Mouse (Mus musculus) heart, embryonic 14.5 days (tissue): ENCODE measurements around the gene Gm13030. TPM values are rescaled to one million over a fixed set of nuclear protein-coding genes. Genes with fewer than 3 reads are reported as not detected.
"Not testable (repeated sequence)": the region's sequence is repeated elsewhere in the genome, so short reads cannot be mapped to it uniquely, and the experiment has no call there.

ENCODE experiments used
- ATAC-seq: fragments of 200-750 bp; cut with Nextera tagmentation; 2 replicates; pipeline ENCODE4 v1.8.0; 2017; ENCODE audit warnings: low read depth, moderate TSS enrichment; ENCODE audit not compliant: insufficient number of reproducible peaks, insufficient read depth, low FRiP score
- H3K27ac ChIP-seq, 2 experiments: fragments of 200-500 bp in 1 of 2; fragments of 300-500 bp in 1 of 2; sonication (generic) in 1 of 2; replicated peaks in 1 of 2; 2 replicates each; pipeline ENCODE4 v1.5.1; 2012 to 2014; ENCODE audit warnings: low read depth in 2 of 2, low read length in 2 of 2, control low read depth in 1 of 2, mild to moderate bottlenecking in 1 of 2, mixed read lengths in 1 of 2; ENCODE audit not compliant: control insufficient read depth in 1 of 2, insufficient read depth in 1 of 2
- H3K27me3 ChIP-seq: fragments of 300-500 bp; sonication (generic); 2 replicates; pipeline ENCODE4 v1.6.1; 2014; ENCODE audit warnings: mild to moderate bottlenecking, low read length, control low read depth; ENCODE audit not compliant: control insufficient read depth, insufficient read depth
- H3K36me3 ChIP-seq: fragments of 300-500 bp; sonication (generic); 2 replicates; pipeline ENCODE4 v1.6.1; 2014; ENCODE audit warnings: mild to moderate bottlenecking, control low read depth, low read length, mixed read lengths; ENCODE audit not compliant: control insufficient read depth, insufficient read depth
- H3K4me1 ChIP-seq, 2 experiments: fragments of 200-500 bp in 1 of 2; fragments of 300-500 bp in 1 of 2; sonication (generic) in 1 of 2; 2 replicates each; pipeline ENCODE4 v1.6.1; 2012 to 2014; ENCODE audit warnings: low read length in 2 of 2, control low read depth in 1 of 2, mixed read lengths in 1 of 2; ENCODE audit not compliant: control insufficient read depth in 2 of 2, insufficient read depth in 2 of 2
- H3K4me2 ChIP-seq: fragments of 300-500 bp; sonication (generic); 2 replicates; pipeline ENCODE4 v1.6.1; 2014; ENCODE audit warnings: mild to moderate bottlenecking, low read length
- H3K4me3 ChIP-seq, 2 experiments: fragments of 200-500 bp in 1 of 2; fragments of 300-500 bp in 1 of 2; sonication (generic) in 1 of 2; 2 replicates each; pipeline ENCODE4 v1.5.1; 2012 to 2014; ENCODE audit warnings: low read length in 2 of 2, mild to moderate bottlenecking in 2 of 2, control low read depth in 1 of 2, low read depth in 1 of 2, moderate library complexity in 1 of 2; ENCODE audit not compliant: control insufficient read depth in 1 of 2, insufficient read depth in 1 of 2
- H3K9ac ChIP-seq: fragments of 300-500 bp; sonication (generic); 2 replicates; pipeline ENCODE4 v1.6.1; 2014; ENCODE audit warnings: mild to moderate bottlenecking, low read length
- H3K9me3 ChIP-seq: fragments of 300-500 bp; sonication (generic); 2 replicates; pipeline ENCODE4 v1.6.1; 2016; ENCODE audit warnings: low read length, control low read depth; ENCODE audit not compliant: control insufficient read depth
- WGBS: fragments of 180-500 bp; shearing (Covaris S2); extraction: QIAGEN DNeasy Blood & Tissue Kit; methylation state at CpG from one replicate; pipeline ENCODE4 v1.1.7; 2014; 5-methylcytosine and 5-hydroxymethylcytosine counted together
- polyA plus RNA-seq: library from polyadenylated mRNA; unstranded; fragments of >200 nt; fragmentation: Nextera tagmentation; extraction: Ambion mirVana; gene quantifications from 2 replicates; pipeline ENCODE4 v1.2.1, GENCODE M21; 2014

Gm13030 gene
- polyA plus RNA-seq, 1 experiment from 2014 or later: not detected

DNA sequence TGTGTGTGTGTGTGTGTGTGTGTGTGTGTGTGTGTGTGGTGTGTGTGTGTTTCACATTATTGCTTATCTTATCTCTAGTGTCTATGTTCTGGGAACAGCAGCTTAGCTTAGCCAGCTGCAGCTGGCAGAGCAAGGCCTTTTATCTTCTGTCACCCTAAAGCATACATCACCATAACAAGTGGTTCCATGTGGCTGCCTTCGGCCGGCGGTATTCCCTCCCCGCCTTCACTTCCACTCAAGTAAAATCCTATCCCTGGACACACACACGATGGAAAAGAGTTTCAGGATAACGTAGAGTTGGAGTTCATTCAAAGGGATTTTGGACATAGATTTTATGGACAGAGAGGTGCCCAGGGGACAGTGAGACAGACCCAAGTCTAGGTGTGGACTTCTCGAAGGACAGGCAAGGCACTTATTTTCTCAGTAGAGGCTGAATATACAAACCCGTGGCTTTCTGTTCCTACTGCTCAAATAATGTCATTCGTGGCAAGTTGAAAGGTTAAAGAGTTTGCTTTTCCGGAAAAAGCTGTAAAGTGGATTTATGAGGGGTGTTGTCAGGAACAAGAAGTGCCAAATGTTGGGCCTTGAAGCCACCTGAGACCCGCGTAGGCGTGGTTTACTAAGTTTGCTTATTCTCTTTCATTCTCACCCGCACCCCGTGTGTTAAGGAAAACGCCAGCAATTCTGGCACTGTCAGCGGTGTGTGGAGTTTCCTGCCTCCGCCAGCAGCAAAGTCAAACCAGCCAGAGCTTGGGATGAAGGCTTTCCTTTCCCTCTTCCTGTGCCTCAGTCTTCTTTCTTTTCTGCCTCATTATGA is 47.8 kb downstream of the Gm13030 start:
- no peak overlapping the region for H3K9ac ChIP-seq
- no peaks in the 10 kb centered on the region for H3K36me3 ChIP-seq
- H3K4me2 ChIP-seq: peak overlapping the region; percentile 18; the same call in 1 of the 2 replicates
- WGBS: 34% methylated on average over 18 of the region's 18 CpGs
- peak overlapping the region in 1 of 2 experiments; percentile 19; a peak in 1 of 4 replicates for H3K27ac ChIP-seq
- peaks cover 15% of the 10 kb centered on the region for H3K9me3 ChIP-seq
- ATAC-seq: no peak
- H3K4me1 ChIP-seq: peaks cover 4 to 8% of the 10 kb centered on the region in 2 experiments
- peaks cover 30% of the 10 kb centered on the region for H3K27me3 ChIP-seq
- no peak overlapping the region for H3K4me3 ChIP-seq

DNA sequence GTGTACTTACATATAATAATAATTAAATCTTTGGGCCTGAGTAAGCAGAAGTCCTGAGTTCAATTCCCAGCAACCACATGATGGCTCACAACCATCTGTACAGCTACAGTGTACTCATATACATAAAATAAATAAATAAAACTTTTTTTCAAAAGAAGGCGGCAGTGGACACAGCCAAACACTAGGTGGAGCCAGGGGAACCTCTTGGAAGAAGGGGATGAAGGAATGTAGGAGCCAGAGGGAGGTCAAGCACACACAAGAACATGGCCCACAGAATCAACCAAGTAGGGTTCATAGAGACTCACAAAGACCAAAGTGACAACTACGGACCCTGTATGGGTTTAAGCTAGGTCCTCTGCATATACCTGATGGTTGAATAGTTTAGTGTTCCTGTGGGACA is 49.1 kb downstream of the Gm13030 start:
- no peak overlapping the region for H3K4me2 ChIP-seq
- no peak overlapping the region for H3K9ac ChIP-seq
- H3K36me3 ChIP-seq: no peaks in the 10 kb centered on the region
- H3K9me3 ChIP-seq: peaks cover 15% of the 10 kb centered on the region
- H3K4me1 ChIP-seq: peaks cover 4 to 8% of the 10 kb centered on the region in 2 experiments
- no peak overlapping the region for H3K27ac ChIP-seq
- H3K27me3 ChIP-seq: peaks cover 34% of the 10 kb centered on the region
- ATAC-seq: no peak
- WGBS: 83% methylated on average over 2 of the region's 2 CpGs
- no peak overlapping the region for H3K4me3 ChIP-seq

DNA sequence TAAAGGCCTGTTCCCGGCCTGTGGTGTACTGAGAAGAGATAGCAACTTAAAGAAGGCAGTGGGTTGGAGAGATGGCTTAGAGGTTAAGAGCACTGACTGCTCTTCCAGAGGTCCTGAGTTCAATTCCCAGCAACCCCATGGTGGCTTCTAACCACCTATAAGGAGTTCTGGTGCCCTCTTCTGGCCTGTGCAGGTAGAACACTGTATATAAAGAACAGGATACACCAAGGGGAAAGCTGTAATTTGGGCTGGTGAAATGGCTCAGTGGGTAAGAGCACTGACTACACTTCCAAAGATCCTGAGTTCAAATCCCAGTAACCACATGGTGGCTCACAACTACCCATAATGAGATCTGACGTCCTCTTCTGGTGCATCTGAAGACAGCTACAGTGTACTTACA is 49.6 kb downstream of the Gm13030 start:
- peaks cover 34% of the 10 kb centered on the region for H3K27me3 ChIP-seq
- not testable (repeated sequence) for H3K36me3 ChIP-seq, H3K4me2 ChIP-seq, H3K9ac ChIP-seq, H3K4me3 ChIP-seq, ATAC-seq, H3K27ac ChIP-seq
- 66% methylated on average over 2 of the region's 2 CpGs for WGBS
- H3K4me1 ChIP-seq: peaks cover 6 to 13% of the 10 kb centered on the region in 2 experiments
- H3K9me3 ChIP-seq: peaks cover 15% of the 10 kb centered on the region

DNA sequence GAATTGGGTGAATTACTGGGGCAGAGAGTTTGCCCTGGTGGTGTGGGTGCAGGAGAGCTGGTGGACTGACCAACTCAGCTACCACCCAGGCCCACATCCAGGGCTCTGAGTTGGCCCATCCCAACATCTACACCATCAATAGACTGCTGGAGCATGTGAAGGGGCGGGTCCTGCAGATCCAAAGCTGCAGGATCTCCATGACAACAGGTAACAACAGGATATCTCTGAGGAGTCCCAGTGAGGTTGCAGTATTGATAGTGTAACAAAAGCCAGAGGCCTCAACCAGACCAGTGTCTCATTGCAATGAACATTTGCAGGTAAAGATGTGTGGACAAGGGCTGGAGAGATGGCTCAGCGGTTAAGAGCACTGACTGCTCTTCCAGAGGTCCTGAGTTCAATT is 52.7 kb downstream of the Gm13030 start:
- H3K9ac ChIP-seq: no peak overlapping the region
- 83% methylated on average over 2 of the region's 2 CpGs for WGBS
- no peaks in the 10 kb centered on the region for H3K36me3 ChIP-seq
- peaks cover 15% of the 10 kb centered on the region for H3K9me3 ChIP-seq
- H3K27ac ChIP-seq: no peak overlapping the region
- H3K27me3 ChIP-seq: peaks cover 7% of the 10 kb centered on the region; the same call in 1 of the 2 replicates
- H3K4me2 ChIP-seq: no peak overlapping the region
- no peak overlapping the region for H3K4me3 ChIP-seq
- ATAC-seq: no peak
- peaks cover 11 to 16% of the 10 kb centered on the region in 2 experiments for H3K4me1 ChIP-seq

Other genes starting within 250 kb of the Gm13030 start
- not detected in 2 replicates for gene Vwa5b1, start 238.1 kb downstream of the Gm13030 start, polyA plus RNA-seq
- gene Pla2g2c, start 149.2 kb downstream of the Gm13030 start, polyA plus RNA-seq: 0.27 and 0.28 TPM in 2 replicates
- 0.96 and 1.1 TPM in 2 replicates for gene Ubxn10, start 136.8 kb downstream of the Gm13030 start, polyA plus RNA-seq
- gene Pla2g2f, start 116.3 kb downstream of the Gm13030 start, polyA plus RNA-seq: not detected in 2 replicates
- not detected in 2 replicates for gene Pla2g2d, start 98.2 kb downstream of the Gm13030 start, polyA plus RNA-seq
- gene Pla2g5, start 10.5 kb downstream of the Gm13030 start, polyA plus RNA-seq: 2.5 and 3.2 TPM in 2 replicates
- gene Pla2g2e, start 4.0 kb upstream of the Gm13030 start, polyA plus RNA-seq: not detected in 2 replicates
- 2.6 and 3.2 TPM in 2 replicates for gene Otud3, start 40.0 kb upstream of the Gm13030 start, polyA plus RNA-seq
- not detected in 2 replicates for gene Rnf186, start 93.1 kb upstream of the Gm13030 start, polyA plus RNA-seq
- 4.8 and 5.7 TPM in 2 replicates for gene Tmco4, start 98.9 kb upstream of the Gm13030 start, polyA plus RNA-seq
- not detected in 2 replicates for gene Htr6, start 201.6 kb upstream of the Gm13030 start, polyA plus RNA-seq
- 13.0 and 15.1 TPM in 2 replicates for gene Nbl1, start 219.0 kb upstream of the Gm13030 start, polyA plus RNA-seq